Mouse (Mus musculus) gastrocnemius, postnatal 36 days (tissue): ENCODE data around the gene Zfp213. TPM values are rescaled to one million over a fixed set of nuclear protein-coding genes. Genes with fewer than 3 reads are reported as not detected.
"Not testable (repeated sequence)": the region's sequence is repeated elsewhere in the genome, so short reads cannot be mapped to it uniquely, and the experiment has no call there.

Experiments used
- DNase-seq, 2 experiments: peaks; one replicate each; pipeline ENCODE4 v3.0.0; 2022
- intact Hi-C: fragments of 180-260 bp; cut with DNase I; formaldehyde crosslinking; loops from one replicate; pipeline ENCODE4 v1.15.1; 2025
- long read RNA-seq, 2 experiments: library from polyadenylated mRNA; stranded (forward); transcript quantifications; one replicate each; pipeline ENCODE4 v2.0.0; 2021
- total RNA-seq, 2 experiments: library from RNA; stranded (reverse); gene quantifications; 2 replicates each; pipeline ENCODE4 v1.2.3; 2021

The Zfp213 gene
- total RNA-seq, result 1 to 10 TPM; 1.8 TPM
- long read RNA-seq, experiment 1, partial matches to known transcripts, result 0 of 3 reads
- long read RNA-seq, experiment 1, other reads (novel, unspliced or antisense), result 1 of 3 reads
- long read RNA-seq, experiment 2, transcript Zfp213-201 (6 exons, 2,686 nt), result major isoform, 6 of 10 reads
- long read RNA-seq, experiment 2, partial matches to known transcripts, result 1 of 10 reads
- long read RNA-seq, experiment 2, other reads (novel, unspliced or antisense), result 3 of 10 reads

GRCm38 (mm10) chr17:23563595-23564367 is at the start of gene Zfp213:
TSS of gene Zfp213 (minus strand) at chr17:23564238.
- intact Hi-C loops, result no loop called here
- peak; percentile 91 for DNase-seq

GRCm38 (mm10) chr17:23610361-23610800 is 46.3 kb upstream of the Zfp213 start:
- intact Hi-C loops, result loop anchor here (5.0 kb wide), 1 partner anchor 38 kb away; no protein-coding TSS in a partner anchor
- peak; percentile 25 to 29 for DNase-seq

DNA sequence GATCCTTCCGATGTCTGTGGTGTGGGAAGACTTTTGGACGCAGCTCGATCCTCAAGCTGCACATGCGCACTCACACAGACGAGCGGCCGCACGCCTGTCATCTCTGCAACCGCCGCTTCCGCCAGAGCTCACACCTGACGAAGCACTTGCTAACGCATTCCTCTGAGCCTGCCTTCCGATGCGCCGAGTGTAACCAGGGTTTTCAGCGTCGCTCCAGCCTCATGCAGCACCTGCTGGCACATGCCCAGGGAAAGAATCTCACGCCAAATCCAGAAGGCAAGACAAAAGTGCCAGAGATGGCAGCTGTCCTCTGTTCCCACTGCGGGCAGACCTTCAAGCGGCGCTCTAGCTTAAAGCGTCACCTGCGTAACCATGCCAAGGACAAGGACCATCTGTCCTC is 45.6 kb upstream of the Zfp213 start:
- intact Hi-C loops, result loop anchor here (5.0 kb wide), 1 partner anchor 37 kb away; no protein-coding TSS in a partner anchor
- DNase-seq, result no peak

DNA sequence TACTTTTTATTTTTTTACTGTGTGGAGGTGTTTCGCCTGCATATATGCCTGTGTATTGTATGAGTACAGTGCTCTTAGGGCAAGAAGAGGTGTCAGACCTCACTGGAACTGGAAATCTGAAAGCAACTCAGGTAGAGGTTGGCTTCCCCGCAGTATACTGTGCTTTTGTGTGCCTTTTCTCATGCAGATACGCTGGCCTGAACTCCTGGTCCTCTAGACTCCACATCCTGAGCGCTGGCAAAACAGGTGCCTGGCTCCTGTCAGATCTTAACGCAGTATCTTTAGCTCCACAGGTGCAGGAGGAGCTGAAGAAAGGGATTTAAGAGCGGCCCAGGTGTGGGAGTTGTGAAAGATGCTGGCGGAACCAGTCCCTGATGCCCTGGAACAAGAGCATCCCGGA is 41.2 kb upstream of the Zfp213 start:
- no peak for DNase-seq
- intact Hi-C loops, result no loop called here

DNA sequence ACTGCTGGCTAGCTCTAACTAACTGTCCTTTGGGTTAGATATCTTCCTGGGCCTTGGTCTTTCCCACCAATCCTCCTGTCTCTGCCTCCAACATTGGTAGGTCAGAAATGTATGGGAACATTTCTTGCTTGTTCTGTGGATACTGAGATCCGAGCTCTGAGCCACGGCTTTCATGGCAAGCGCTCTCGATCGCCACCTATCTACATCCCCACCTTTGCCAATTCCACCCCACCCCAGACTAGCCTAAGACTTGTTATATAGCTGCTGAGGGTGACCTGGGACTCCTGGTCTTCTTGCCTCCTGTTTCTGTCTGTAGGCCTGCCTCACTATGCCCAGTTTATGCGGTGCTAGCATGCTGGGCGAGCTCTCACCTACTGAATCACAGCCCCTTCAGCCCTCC is 40.4 kb upstream of the Zfp213 start:
- intact Hi-C loops, result no loop called here
- DNase-seq, result no peak

GRCm38 (mm10) chr17:23603542-23603941 is 39.5 kb upstream of the Zfp213 start:
- intact Hi-C loops, result no loop called here
- DNase-seq, result no peak

GRCm38 (mm10) chr17:23603077-23603476 is 39.0 kb upstream of the Zfp213 start:
- intact Hi-C loops, result no loop called here
- DNase-seq, result no peak

DNA sequence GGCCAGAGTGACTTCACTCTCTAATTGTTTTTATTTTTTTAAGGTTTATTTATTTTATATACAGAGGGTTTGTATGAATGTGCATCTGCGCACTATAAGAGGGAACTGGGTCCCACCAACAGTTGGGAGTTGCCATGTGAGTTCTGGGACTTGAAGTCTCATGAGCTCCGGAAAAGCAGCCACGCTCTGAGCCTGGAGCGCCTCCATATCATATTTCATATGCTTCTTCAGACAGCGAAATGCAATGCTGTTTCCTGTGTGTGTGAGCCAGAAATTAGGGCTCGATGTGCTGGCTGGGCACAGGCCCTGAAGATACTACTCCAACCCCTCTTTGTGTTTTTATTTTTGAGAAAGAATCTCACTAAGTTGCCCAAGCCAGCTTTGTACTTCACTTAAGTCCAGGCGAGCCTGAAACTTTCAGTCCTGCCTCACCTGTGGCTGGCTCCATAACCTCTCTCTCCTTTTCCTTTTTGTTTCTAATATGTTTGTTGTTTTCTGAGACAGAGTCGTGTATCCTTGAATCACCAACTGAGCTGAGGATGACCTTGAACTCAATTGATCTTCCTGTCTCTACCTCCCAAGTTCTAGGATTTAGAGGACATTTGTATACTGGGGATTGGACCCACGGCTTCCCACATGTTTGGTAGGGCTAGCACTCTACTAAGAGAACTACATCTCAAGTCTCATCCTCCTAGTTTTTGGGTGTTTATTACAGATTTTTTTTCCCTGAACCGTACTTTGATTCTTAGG is 38.0 kb upstream of the Zfp213 start:
- no peak for DNase-seq
- intact Hi-C loops, result no loop called here

GRCm38 (mm10) chr17:23600641-23601622 is 36.9 kb upstream of the Zfp213 start, which contains the start of gene Zscan10:
TSS of gene Zscan10 (plus strand) at chr17:23600856.
- intact Hi-C loops, result no loop called here
- no peak for DNase-seq

GRCm38 (mm10) chr17:23599605-23600063 is 35.6 kb upstream of the Zfp213 start:
- DNase-seq, result no peak
- intact Hi-C loops, result no loop called here

DNA sequence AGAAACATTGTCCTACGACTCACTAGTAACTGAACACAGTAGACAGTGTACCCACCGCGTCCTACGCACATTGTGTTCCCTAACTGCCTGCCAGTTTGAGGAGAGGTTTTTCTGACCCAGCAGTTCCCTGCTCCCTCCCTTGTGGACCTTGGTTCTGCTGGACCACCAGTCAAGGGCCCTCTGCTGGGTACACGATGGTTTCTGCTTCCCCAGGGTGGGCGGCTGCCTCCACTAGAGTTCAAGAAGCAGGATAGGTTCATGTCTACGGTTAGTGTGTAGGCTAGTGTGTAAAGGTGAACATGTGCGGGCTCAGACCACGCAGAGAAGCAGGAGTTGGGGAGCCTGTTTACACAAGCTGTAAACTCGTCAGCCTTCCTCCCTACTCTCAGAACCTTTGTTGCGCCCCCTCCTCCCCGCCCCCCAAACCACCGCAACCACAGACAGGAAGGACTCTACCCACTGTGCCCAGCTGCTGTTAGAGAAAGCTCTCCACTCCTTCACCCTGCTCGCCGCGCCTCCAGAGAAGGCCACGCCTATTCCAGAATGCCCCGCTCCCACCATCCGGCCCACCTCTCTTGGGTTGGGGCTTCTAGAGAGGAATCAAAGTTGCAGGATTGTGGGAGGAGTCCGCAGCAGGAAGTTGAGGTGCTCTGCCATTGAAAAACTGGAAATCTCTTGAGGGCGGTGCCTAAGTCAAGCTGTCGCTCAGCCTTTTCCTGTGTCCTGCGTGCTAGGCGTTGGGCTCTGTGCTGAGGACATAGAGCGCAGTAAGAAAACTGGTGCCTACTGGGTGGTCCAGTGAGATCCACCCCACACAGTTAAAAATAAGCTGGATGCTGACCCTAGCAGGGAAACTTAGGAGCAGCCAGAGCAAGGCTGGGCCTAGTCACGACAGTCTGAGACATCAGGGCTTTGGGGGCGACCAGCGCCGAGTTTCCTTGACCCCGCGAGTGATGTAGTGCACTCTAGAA is 34.8 kb upstream of the Zfp213 start, which contains the start of gene Zfp13:
TSS of gene Zfp13 (minus strand) at position 906 of the 971 bp plus-strand sequence.
- intact Hi-C loops, result no loop called here
- peak; percentile 68 to 75 for DNase-seq

DNA sequence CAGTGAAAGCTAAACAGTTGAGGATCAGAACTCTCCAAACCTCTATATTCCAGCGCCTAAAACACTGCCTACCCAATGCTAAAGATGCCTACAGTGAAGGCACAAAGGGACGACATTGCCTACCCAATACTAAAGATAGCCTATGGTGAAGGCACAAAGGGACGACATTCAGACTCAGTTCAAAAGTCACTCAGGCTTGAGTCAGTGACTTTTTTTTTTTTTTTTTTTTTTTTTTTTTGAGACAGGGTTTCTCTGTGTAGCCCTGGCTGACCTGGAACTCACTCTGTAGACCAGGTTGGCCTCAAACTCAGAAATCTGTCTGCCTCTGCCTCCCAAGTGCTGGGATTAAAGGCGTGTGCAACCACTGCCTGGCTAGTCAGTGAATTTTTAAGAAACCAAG is 31.1 kb upstream of the Zfp213 start:
- DNase-seq, intact Hi-C loops: not testable (repeated sequence)

GRCm38 (mm10) chr17:23592926-23593300 is 28.9 kb upstream of the Zfp213 start:
- intact Hi-C loops, result no loop called here
- no peak for DNase-seq

DNA sequence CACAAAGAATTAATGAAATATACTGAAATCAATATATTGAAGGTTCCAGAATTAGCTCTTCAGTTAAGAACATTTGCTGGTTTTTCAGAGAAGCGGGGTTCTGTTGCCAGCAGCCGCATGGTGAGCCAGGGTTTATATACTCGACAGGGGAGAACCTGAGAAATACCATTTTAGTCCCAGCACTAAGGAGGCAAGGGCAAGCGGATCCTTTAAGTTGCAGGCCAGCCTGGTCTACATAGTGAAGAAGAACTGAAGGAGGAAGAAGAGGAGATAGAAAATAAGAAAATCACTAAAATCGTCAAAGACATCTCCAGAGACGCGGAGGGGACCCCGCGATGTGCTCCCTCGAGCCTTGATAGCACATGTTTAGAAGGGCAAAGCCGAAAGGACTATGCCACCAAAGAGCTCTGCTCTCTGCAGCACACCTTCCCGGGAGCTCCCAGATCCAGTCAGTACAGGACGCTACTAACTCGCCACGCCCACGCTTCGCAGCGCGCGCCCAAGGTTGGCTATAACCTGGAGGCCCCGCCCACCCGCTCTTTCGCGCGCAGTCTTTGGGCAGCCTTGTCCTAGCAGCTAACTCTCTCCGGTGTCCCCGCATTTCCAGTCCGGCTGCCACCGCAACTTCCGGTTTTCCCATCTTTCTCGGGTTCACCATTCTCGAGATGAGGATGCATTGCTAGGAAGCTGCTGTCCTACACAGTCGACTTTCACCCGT is 28.3 kb upstream of the Zfp213 start:
- DNase-seq, result peak; percentile 88
- intact Hi-C loops, result no loop called here

- no peak for DNase-seq
- intact Hi-C loops, result no loop called here
These were observed 23.2 kb upstream of the Zfp213 start for GRCm38 (mm10) chr17:23587253-23587652.

DNA sequence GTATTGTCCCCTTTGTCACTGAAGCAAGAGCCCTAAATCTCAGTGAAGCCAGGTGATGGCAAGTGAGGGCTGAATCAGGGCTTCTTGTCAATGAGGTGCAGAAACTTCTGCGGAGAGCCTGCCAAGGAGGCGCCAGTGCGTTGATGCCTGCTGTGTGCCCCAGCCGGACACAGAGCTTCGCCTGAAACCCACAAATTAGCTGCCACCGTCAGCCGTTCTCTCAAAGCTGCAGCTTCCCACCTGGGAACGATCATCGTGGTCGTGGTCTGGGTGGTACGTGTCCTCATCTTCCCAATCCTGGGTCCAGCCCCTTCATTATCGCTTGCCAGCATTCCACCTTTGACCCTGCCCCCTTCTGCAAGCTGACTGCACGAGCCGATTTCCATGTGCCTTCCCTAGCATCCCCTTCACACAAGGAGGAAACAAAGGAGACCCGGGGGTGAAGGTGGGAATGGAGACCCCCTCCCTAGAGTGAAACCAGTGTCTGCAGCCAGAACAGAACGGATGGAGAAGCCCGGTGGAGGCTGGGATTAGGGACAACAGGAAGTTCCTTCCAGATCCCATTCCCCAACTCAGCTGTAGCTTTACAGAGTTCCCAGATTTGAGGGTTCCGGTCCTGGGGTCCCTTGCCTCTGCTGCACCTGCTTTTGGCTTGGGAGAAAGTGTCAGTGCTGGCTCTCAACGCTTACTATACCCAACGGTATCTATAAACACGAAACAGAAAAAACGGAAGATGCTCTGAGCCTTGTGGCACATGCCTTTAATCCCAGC is 21.9 kb upstream of the Zfp213 start:
- intact Hi-C loops, result no loop called here
- peak in 1 of 2 experiments; percentile 31 for DNase-seq

DNA sequence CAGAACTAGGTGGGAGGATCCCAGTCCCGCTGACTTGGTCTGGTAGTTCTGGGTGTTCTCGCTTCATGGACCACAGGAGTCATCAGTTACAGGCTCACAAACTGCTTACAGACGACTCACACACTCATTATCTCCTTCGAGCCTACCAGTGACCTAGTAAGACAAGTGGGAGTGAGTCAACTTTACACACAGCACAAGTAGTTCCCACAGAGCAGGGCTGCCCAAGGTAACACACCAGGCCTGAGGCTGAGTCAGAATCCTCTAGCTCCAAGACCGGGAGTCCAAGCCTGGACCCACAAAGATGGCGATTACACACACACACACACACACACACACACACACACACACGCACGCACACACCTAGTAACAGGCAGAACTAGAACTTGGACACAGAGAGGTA is 20.7 kb upstream of the Zfp213 start:
- DNase-seq, result no peak
- intact Hi-C loops, result no loop called here
